Mouse (Mus musculus) kidney, adult 2 months (tissue): ENCODE measurements around the gene Cep135.

Experiments
- CTCF ChIP-seq: fragments of 200-500 bp; conservative IDR thresholded peaks from 2 replicates; pipeline ENCODE4 v1.5.1; 2011; ENCODE audit warnings: low read depth, mild to moderate bottlenecking, control low read depth, low read length, moderate library complexity, mixed read lengths; ENCODE audit not compliant: insufficient read depth, insufficient read length
- POLR2A ChIP-seq: fragments of 200-500 bp; IDR thresholded peaks from one replicate; pipeline ENCODE4 v1.6.1; 2011; ENCODE audit warnings: low read depth, low read length, control low read depth

DNA sequence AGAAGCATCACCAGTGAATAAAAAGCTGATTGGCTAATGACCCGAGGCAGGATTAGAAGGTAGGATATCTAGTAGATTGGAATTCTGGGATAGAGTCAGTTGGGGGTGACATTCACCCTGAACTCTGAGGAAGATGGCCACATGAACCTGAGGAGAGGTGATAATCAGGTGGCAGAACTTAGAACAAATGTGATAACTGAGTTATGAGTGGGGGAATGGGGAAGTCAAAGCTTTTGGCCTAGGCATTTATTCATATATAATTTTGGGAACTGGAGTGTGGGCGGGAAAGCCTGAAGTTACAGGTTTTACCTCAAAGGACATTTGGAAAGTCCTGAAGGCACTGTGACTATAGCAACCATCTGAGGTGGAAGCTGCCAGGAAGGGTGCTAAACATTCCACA is 3.1 kb upstream of the Cep135 start:
- no peak for TF ChIP-seq CTCF
- no peak for TF ChIP-seq POLR2A
